Mouse (Mus musculus) E14TG2a.4 (cell line): ENCODE measurements around the gene Padi6.

Source experiments
- CTCF ChIP-seq: conservative IDR thresholded peaks from 2 replicates; pipeline ENCODE4 v1.5.1; 2014; ENCODE audit warnings: low read length
- NANOG ChIP-seq: IDR thresholded peaks from 2 replicates; pipeline ENCODE4 v1.6.1; 2014; ENCODE audit warnings: borderline replicate concordance, low read length, mixed read lengths
- POU5F1 ChIP-seq: IDR thresholded peaks from 2 replicates; pipeline ENCODE4 v1.6.1; 2014; ENCODE audit warnings: low read length, borderline replicate concordance

DNA sequence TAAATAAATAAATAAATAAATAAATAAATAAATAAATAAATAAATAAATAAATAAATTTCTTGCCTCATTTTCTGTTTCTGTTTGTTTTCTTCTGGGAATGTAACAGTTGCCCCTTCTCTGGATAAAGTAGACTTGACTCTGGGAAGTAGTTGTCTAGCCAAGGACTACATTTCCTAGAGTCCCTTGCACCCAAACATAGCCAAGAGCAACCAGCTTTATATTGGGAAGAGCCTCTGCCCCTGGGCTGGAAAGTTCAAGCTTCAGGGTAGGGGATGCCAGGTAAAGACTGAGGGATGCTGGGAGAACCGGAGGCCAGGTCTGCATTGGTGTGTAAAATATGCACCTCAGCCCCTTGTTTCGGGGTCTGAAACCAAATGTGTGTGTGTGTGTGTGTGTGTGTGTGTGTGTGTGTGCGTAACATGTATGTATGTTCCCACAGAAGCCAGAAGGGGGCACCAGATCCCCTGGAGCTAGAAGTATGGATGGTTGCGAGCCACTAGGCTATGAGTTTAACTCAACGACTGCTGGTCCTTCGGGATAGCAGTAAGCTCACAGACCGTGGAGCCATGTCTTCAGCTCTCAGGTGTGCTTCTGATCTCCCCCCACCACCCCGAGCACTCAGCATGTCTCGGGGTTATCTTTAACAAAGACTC, 42.0 kb upstream of the Padi6 start:
- peak; percentile 15; the same call in 1 of the 2 replicates for TF ChIP-seq CTCF
- no peak for TF ChIP-seq NANOG
- TF ChIP-seq POU5F1 = no peak
